Mouse (Mus musculus): ENCODE results near the gene Hist1h4d.
"Not testable (repeated sequence)": the region's sequence is repeated elsewhere in the genome, so short reads cannot be mapped to it uniquely, and the experiment has no call there.

Gene Hist1h4d

GRCm38 (mm10) chr13:23573898-23574524 is 7.4 kb upstream of the Hist1h4d start, which contains the start of the genes Hist1h2bf and Hist1h2ad:
TSS of gene Hist1h2bf (minus strand) at chr13:23574196.
TSS of gene Hist1h2ad (plus strand) at chr13:23574381.
- peak; percentile 88 to 94 for DNase-seq

- DNase-seq, result not testable (repeated sequence)
Observed at GRCm38 (mm10) chr13:23574546-23575170, 6.7 kb upstream of the Hist1h4d start.

GRCm38 (mm10) chr13:23575271-23575851 is 6.0 kb upstream of the Hist1h4d start, which contains the start of gene Hist1h3d:
TSS of gene Hist1h3d (plus strand) at chr13:23575763.
- peak in 1 of 2 experiments; percentile 66 for DNase-seq

DNA sequence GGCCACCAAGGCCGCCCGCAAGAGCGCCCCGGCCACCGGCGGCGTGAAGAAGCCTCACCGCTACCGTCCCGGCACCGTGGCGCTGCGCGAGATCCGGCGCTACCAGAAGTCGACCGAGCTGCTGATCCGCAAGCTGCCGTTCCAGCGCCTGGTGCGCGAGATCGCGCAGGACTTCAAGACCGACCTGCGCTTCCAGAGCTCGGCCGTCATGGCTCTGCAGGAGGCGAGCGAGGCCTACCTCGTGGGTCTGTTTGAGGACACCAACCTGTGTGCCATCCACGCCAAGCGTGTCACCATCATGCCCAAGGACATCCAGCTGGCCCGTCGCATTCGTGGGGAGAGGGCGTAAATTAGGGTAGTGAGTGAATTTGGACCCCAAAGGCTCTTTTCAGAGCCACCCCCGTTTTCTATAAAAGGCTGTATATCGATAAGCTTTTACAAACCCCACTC is 5.5 kb upstream of the Hist1h4d start:
- peak in 1 of 2 experiments; percentile 39 for DNase-seq

GRCm38 (mm10) chr13:23576351-23576881 is 5.0 kb upstream of the Hist1h4d start:
- DNase-seq, result peak in 1 of 2 experiments; percentile 22

- DNase-seq, result no peak
Observed at GRCm38 (mm10) chr13:23576906-23577639, 4.3 kb upstream of the Hist1h4d start.

DNA sequence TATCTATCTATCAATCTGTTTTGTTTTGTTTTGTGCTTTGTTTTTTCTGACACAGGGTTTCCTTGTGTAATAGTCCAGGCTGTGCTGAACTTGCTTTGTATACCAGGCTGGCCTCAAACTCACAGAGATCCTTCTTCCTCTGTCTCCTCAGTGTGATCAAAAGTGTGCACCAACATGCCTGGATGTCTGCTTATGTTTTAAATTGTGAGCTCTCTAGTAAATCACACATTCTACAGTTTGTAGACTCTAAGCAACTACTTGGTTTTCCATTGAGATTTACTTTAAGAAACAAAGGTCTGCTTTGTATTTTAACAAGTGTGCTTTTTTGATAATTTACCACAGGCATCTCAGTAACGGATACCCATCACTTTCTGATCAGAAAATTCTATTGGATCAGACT is 3.6 kb upstream of the Hist1h4d start:
- DNase-seq, result no peak

DNA sequence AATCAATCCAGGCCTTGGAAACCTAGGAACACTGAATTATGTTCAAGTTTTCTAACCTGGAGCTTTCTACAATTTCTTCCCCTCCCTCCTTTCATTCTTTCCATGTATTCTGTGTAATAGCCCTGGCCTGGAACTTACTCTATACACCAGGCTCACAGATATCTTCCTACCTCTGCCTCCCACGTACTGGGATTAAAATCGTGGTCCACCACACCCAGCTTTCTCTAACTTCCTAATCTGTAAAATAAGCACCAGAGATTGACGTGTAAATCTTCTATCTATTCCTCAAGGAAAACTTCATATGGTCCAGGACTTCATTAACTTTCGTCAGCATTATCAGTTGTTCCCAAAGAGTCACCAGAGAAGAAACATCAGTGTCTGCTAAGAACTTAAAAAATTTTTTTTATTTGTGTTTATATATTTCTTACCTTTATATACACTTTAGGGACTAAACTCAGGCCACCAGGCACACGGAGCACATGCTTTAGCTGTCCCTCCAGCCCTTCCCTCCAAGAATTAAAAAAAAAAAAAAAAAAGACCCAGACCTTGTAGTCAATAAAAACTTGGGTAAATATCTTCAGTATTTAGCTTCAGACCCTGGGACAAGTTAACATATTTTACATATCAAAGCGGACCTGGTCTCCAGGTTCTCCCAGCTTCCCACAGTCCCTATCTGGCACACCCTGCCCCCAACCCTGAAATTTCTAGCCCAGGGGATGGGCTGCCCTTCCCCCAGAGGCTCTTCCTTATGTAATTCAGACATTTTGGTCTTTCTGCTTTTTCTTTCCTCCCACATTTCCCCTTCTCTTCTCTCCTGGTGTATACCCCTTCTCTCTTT is 1.0 kb downstream of the Hist1h4d start:
- DNase-seq, result no peak

DNA sequence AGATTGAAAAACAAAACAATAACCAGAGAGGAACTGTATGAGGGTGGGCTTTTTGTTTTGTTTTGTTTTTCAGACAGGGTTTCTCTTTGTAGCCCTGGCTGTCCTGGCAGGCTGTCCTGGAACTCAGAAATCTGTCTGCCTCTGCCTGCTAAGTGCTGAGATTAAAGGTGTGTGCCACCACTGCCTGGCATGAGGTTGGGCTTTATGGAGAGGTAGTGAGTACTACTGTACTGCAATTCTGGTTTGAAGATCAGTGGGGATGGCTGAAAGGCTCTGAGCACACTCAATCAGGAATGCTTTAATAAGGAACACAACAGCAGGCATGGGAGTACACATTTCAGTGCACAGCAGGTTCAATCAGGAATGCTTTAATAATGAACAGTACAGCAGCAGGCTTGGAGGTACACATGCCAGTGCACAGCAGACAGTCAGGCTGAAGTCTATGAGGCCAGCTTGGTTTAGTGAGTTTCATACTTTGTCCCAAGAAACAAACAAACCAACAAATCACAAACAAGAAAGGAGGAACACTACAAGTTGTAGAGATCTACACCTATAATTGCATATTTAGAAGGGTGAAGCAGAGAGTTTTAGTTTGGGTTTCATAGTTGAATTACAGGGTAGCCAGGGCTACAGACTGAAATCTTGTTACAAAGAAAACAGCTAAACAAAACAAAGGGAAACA is 2.1 kb downstream of the Hist1h4d start:
- DNase-seq, result no peak

GRCm38 (mm10) chr13:23584331-23584730 is 2.9 kb downstream of the Hist1h4d start:
- peak in 1 of 2 experiments; percentile 37 for DNase-seq

GRCm38 (mm10) chr13:23585029-23585441 is 3.6 kb downstream of the Hist1h4d start:
- DNase-seq, result peak; percentile 82 to 85

GRCm38 (mm10) chr13:23585442-23586098 is 4.2 kb downstream of the Hist1h4d start:
- DNase-seq, result peak; percentile 71 to 77

DNA sequence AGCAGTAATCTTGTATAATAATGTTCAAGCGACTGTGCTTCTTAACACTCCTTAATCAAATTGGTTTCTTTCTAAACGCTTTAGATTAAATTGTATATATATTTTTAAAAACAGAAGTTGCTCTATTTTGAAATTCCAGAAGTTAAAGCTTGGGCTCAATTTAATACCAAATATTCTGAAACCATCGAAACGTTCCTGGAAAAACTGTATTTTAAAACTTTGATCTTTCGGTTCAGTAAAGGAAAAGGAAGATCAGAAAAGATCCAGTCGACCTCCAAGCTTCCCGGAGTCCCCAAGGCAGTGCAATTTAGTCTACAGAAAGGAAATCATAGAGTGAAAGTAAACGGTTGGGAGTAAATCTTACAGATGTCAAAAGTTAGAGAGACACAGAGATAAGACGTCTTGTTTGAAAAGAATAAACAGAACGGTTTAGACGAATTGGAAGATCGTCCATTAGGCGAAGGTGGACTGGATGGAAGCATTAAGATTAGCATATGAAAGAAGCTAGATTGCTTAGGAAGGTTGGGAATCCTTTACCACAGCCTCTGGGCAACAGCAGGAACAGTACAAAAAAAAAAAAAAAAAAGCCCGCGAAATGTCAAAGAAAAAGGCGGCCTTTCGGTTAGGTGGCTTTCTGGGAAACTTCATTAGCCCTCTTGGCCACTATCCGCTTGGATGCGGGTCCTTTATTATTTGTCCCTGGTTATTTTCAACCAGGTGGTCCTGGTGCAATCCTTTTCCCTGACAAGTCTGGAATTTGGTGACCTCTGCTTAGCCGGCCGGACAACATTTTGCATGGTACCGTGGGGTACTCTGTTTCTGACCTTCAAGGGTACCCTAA is 4.9 kb downstream of the Hist1h4d start:
- DNase-seq, result peak in 1 of 2 experiments; percentile 22

DNA sequence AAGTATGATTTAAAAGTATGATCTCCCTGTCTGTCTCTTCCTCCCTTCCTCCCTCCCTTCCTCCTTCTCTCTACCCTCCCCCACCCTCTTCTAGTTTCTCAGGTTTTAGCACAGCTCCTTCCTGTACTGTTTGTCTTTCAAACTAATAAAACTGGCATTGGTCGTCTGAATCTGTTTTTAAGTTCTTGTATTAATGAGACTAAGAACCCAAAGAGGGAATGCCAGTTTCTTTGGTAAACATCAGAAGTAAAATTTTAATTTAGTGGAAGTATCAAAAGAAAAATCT is 5.5 kb downstream of the Hist1h4d start:
- no peak for DNase-seq

- no peak for DNase-seq
Observed at GRCm38 (mm10) chr13:23591206-23591605, 9.8 kb downstream of the Hist1h4d start.

GRCm38 (mm10) chr13:23591886-23592285 is 10.5 kb downstream of the Hist1h4d start:
- not testable (repeated sequence) for DNase-seq

DNA sequence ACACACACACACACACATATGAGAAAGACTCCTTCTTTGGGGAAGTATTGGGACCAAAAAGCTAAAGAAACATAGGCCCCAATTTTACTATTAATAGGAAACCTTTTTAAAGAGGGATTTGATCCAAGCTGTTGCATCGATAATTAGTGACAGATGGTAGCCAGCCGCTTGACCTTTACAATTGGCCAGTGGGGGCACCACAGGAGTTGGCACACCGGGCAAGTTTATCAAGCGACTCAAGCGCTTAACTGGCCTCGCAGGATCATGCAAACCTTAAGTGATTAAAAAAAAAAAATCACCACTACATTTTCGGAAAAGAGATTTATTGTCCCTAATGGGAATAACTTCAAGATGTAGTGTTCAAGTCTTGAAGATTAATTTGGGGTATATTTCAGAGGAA is 11.2 kb downstream of the Hist1h4d start:
- peak in 1 of 2 experiments; percentile 12 for DNase-seq

- DNase-seq, result peak in 1 of 2 experiments; percentile 47
Observed at GRCm38 (mm10) chr13:23593051-23593770, 11.8 kb downstream of the Hist1h4d start.

DNA sequence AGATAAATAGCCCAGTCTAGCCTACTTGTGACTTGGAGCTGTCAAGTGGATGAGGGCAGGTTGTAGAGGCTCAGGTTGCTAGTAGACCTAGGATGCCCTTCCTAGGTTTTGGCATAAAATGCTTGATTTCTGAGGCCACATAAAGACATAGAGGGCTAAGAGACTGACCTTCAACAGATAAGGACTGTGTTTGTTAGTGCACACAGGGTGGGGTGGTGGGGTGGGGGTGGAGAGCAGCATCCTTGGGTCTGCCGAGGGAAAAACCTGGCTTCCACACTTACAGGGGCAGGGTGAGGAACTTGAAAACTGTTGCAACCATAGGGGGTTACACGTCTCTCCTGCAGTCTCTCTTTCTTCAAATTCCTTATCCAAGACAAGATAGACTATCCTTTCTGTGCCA is 13.8 kb downstream of the Hist1h4d start:
- DNase-seq, result no peak
